Mouse (Mus musculus): Measurements from ENCODE around the gene Pmpca.
A peak's percentile ranks its signal among the peaks of the same experiment; 100 is the strongest.
"Not testable (repeated sequence)": the region's sequence is repeated elsewhere in the genome, so short reads cannot be mapped to it uniquely, and the experiment has no call there.

Gene Pmpca

DNA sequence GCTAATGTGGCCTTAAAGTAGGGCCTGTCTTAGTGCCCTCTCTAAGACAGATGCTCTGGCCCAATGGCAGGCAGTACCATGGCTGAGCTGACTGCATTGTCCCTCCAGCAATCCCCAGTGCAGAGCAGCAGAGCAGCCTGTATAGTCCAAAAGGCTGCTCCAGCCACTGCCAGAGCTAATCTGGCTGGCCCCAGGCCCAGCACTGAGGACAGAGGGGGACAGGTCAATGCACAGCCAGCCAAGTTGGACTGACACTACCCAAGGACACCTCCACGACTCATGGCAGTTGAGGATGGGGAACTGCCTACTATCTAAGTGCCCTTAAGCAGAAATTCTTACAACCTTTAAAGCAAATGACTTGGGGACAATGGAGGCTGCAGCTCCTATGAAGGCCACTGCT is 20.6 kb upstream of the Pmpca start:
- no peak for DNase-seq (ENCODE audit: low read depth in 1 of 2, low spot score in 2 of 2)

DNA sequence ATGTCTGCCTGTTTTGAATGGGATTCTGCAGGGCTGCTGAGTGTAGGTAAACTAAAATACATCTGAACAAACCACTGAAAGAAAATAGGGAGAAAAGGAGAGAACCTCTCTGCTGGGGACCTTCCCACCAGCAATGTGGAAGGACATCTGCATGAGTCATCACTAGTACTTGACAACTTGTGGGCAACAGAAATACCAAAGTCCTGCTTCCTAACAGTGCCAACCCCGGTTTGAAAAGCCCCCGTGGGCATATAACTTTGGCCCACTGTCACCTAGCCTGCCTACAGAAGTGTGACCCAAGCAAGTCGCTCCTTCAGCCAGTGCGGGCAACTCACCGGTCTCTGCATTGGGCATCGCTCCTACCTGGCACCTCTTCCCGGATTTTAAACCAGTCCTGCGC is 16.7 kb upstream of the Pmpca start:
- DNase-seq (ENCODE audit: low read depth in 1 of 2, low spot score in 2 of 2): no peak

DNA sequence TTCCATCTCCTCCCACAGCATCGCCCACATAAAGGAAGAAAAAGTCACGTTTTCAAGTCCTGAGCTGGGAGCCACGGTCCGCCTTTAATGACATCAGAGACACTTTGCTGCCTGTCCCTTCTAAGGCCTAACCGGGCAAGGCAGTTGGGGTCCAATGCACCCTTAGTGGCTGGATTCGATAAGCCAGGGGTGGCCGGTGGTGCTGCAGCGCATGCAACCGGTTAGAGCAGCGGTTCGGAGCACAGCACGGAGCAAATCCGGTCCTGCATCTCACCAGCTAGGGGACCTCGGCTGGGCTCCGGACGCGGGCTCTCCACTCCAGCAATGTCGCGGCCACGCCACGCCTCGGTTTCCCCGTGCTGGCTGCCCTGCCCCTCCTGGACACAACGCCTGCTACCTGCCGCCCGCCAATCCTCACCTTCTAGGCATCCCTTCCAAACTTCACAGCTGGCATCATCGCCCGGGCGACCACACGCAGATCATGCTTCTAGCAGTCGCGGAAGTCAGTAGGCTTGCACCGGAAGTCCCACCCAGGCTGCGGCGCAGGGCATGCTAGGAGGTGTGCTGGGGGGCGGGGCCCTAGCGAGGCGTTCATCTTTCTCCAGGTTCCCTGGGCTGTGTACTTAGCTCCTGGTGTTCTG is 8.9 kb upstream of the Pmpca start, which contains the start of gene Snapc4:
Gene Snapc4 (minus strand): TSS at position 523 of the 641 bp plus-strand sequence.
- DNase-seq (ENCODE audit: low read depth in 1 of 2, low spot score in 2 of 2): peak in 1 of 2 experiments; percentile 50

DNA sequence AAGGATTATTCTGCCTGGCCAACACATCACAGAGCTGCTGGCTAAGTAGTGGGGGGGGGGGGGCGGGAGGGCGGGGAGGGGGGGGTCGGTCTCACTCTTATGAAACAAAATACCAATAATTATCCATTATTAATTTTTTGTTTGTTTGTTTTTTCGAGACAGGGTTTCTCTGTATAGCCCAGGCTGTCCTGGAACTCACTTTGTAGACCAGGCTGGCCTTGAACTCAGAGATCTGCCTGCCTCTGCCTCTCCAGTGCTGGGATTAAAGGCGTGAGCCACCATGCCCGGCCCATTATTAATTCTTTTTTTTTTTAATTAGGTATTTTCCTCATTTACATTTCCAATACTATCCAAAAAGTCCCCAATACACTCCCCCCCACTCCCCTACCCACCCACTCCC is 8.3 kb upstream of the Pmpca start:
- not testable (repeated sequence) for DNase-seq (ENCODE audit: low read depth in 1 of 2, low spot score in 2 of 2)

DNA sequence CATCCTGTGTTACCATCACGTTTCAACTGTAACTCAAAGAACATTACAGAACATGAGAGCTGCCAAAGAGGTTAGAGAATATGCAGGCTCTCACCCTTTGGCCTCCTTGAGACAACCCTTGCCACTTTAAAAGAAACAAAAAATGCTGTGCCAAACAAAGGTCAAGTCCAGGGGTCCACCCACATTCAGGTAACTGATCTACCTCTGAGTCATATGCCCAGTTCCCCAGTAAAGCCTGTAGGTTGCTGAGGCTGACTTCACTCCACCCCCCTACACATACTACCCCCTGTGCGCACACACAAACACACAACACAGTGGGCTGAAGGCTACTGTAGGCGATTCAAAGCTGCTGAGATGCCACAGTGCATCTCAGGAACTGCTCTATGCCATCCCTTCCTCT is 1.4 kb upstream of the Pmpca start:
- no peak for DNase-seq (ENCODE audit: low read depth in 1 of 2, low spot score in 2 of 2)

DNA sequence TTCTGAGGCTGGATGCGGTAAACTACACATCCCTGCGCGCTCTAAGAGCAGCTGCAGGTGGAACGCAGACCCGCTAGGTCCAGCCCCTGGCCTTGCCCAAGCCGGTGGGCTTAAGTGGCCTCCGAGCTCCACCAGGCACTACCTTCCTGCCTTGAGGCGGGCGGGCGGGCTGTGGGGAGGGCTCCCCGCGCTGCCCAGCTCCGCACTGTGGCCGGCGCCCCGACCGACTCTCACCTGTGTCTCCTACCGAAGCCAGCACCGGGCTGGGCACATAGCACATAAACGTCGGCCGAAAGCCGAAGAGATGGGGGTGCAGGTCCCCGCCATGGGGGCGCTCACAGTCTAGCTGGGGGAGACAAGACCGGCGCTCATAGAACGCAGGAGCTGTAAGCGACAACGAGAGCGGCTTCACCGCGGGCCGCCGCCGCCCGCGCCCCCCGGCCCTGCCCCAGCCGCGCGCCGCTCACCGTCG is 421 bp upstream of the Pmpca start:
- no peak for DNase-seq (ENCODE audit: low read depth in 1 of 2, low spot score in 2 of 2)

DNA sequence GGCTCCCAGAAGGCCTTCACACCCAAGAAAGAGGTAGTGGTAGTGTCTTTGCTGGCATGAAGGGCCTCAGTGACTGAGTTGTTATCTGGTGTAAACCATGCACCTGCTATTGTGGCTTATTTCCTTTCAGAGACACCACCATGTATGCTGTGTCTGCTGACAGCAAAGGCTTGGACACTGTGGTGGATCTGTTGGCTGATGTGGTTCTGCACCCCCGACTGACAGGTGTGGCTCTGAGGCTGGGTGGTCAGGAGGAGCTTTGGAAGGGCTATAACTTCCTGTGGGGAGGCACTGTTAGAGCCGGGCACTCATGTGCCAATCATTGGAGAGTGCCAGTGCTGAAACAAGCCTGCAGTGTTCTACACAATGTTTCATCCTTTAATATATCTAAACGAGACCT is 1.8 kb downstream of the Pmpca start:
- DNase-seq (ENCODE audit: low read depth in 1 of 2, low spot score in 2 of 2): no peak

DNA sequence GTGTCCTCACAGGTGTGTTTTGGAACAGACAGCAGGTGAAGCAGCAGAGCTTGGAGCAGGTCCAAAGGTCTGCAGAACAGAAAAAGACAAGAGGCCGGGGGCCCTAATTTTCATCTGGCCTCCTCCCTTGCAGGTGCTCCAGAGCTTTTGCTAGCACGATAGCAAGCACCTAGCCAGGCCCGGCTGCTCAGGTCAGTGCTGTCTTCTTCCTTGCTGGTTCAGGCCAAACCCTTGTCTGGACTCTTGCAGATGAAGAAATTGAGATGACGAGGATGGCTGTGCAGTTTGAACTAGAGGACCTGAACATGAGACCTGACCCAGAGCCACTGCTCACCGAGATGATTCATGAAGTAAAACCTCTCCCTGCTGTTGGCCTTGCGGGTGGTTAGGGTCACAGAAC is 2.5 kb downstream of the Pmpca start:
- DNase-seq (ENCODE audit: low read depth in 1 of 2, low spot score in 2 of 2): no peak

DNA sequence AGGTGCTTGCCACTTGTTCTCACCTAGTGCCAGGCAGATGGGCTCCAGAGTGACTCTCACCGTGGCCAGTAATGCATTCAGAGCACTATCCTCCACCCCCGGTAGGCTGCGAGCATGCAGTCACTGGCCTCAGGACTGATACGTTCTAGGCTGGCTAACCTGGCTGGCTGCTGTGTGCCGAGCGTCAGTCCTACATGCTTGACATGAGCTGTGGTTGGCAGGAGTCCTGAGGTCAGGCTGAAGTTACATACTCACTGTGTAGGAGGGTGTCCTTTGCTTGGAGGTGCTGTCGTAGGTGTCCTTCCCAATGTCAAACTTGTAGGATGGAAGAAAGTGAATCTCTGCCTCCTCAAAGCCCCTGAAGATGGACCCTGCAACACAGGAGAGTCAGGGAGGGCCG is 9.8 kb downstream of the Pmpca start:
- no peak for DNase-seq (ENCODE audit: low read depth in 1 of 2, low spot score in 2 of 2)

DNA sequence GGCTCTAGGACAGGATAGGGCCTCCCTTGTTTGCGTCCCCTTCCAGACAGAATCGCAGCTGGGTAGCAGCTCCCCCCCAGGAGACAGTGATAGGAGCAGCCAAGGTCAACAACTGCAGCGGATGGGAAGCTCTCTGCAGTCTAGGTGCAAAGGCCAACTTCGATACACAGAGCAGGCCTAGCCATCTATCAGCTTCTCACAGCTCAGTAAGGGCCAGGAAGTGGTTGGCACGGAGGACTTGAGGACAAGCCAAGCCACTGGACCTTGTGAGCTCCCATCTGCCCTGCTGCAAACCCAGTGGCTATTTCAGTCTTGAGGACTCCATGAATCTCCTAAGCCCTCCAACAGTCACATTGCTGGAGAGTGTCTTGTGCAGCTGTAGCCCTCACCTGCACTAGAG is 10.5 kb downstream of the Pmpca start:
- no peak for DNase-seq (ENCODE audit: low read depth in 1 of 2, low spot score in 2 of 2)

DNA sequence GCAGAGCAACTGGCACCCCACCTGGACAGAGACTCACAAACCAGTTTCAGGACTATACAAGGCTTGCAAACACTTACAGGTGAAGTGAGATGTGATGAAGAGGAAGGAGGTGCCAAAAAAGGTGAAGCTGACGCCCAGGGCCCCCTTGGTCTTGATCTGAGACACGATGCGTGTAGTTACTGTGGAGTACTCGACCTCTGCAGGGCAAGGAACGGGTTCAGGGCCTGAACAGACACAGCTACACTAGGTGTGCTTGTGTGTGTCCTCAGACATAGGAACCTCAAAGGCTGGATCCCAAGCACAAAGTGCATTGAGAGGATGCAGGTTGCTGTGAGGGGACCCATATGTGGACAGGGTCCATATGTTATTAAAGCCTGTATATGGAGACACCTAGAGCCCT is 11.2 kb downstream of the Pmpca start:
- DNase-seq (ENCODE audit: low read depth in 1 of 2, low spot score in 2 of 2): no peak

DNA sequence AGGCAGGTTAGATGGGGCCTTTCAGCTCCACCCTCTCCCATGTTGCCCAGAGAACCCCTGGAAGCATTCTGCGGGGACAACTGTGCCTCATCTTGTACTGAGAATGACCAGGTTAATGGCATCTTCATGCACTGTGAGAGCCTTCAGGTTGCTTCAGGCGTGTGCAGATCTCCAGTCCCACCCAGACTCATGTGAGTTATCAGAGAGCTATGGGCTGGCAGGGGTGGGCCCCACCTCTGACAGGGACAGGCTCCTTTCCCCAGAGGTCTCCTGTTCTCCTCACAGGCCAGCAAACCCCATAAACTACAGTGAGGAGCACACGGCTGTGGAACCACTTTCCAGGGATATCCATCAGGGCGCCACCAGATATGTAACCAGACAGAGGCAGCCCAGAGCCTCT is 11.9 kb downstream of the Pmpca start:
- no peak for DNase-seq (ENCODE audit: low read depth in 1 of 2, low spot score in 2 of 2)

DNA sequence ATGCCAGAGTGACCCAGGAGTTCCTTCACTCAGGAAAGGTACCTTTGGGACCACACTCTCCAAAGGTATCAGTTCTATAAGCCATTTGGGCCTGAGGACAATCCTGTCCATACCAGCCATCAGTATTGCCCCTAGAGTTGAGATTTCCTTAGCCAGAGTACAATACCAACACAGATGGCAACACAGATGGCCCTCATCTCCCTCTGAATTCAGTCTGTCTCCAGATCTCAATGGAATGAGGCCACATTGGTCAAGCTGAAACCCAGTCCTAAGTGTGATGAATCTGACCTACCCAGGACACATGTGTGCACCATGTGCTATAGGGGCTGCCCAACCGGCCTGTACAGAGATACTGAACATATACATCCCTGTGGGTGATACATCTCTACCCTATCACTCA is 13.1 kb downstream of the Pmpca start:
- DNase-seq (ENCODE audit: low read depth in 1 of 2, low spot score in 2 of 2): no peak

DNA sequence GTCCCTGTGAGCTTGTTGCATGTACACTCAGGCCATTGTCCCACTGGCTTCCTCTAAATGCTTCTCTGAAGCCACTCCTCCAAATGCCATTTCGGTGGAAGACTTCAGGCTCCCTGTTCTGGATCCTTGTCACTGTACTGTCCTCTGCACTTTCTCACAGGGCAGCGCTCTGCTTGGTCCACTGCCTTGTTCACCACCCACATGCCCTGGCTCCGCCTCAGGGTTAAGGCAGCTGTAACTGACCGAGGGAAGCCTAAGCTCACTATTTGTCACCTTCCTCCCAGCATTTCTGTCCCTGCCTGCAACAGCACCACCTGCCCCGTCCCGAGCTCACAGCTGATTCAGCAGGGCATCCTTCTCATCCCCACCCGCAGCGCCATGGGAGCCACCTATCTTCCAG is 14.2 kb downstream of the Pmpca start:
- no peak for DNase-seq (ENCODE audit: low read depth in 1 of 2, low spot score in 2 of 2)

DNA sequence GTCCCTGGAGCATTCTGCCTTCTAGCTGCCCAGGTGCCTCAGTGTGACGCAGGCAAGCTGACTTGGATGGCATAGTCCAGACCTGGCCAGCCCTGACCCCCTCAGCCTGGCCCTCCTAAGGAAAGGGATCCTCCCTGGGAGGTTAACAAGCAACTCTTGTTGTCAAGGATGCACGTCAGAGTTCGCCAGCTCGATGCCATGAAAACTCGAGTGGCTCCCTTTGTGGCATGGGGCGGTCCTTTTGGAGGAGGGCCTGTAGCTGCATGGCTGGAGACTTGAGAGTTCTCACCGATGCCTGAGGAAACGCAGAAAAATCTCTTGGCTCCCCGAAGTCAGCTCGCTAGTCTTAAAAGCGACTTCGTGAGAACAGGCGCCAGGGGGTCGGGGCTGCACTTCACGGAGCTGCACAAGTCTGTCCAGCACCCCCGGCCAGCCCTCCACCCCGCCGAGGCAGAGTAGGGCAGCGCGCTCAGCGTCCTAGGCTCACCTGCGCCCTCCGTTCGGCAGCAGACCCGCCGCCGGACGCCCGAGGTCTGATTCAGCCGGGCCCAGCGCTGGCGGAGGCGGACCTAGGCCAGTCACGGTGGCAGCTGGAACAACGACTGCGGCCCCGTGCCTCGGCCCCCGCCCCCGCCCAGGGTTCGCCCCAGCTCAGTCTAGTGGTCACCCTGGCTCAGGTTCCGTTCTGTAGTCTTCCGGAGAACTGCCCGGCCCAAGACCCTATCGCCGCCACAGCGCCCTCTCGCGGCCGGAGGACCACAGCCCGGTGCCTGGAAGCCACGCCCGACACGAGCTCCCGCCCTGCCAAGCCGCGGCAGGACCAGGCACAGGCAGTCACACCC is 19.6 kb downstream of the Pmpca start, which contains the start of gene Inpp5e:
Gene Inpp5e (minus strand): TSS at position 689 of the 842 bp plus-strand sequence.
- peak; percentile 90 to 97 for DNase-seq (ENCODE audit: low read depth in 1 of 2, low spot score in 2 of 2)

DNA sequence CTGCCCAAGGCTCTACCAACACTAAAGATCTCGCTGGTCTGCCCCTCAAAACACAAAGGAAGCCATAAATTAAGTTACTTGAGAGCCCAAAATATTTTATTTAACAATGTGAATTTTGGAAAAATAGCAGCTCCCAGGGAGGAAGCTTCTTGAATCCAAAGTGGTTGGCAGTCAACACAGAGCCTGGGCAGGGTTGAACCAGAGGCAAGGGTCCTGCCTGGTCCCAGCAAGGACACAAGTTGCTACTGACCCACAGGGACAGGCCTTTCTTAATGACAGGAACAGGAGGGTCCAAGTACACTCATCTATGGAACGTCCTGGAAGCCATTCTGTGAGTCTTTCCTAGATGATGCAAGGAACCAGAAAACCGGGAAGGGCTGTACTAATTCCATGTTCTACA is 20.2 kb downstream of the Pmpca start:
- DNase-seq (ENCODE audit: low read depth in 1 of 2, low spot score in 2 of 2): no peak

DNA sequence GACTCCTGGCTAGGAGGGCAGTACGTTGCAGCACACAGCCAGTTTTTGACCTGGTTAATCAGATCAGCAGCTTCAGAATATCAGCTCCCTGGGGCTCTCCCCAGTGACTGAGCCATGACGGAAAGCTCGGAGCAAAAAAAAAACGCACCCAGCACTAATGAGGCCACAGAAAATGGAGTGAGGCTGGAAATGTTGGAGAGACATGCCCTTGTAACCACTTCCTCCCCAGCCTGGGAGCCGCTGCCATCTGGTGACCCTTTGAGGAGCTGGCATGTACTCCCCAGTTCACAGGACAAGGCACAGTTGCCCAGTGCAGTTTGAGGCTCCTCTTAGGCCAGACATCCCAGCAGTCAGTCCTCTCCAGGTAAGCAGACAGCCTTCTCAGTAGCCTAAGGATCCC is 21.0 kb downstream of the Pmpca start:
- no peak for DNase-seq (ENCODE audit: low read depth in 1 of 2, low spot score in 2 of 2)

DNA sequence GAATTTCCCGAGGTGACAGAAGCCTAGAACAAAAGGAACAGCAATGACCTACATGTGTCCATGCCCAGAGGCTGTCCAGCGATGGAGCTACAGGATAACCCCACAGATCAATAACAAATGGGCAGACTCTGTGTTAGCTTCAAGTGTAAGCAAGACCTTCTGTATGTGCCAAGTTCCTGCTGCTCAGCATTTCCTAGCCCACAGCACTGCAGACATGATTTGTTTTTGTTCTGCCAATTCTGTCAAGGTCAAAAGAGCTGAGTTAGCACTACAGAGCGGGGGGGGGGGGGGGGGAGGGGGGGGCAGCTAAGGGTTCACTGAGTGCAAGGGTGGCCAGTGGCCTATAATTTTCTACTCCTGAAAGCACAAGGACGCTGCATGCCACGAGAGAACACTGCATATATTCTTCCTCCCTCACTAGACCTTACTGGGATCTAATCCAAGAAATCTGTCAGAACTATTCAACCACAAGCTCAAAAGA is 21.8 kb downstream of the Pmpca start:
- no peak for DNase-seq (ENCODE audit: low read depth in 1 of 2, low spot score in 2 of 2)

DNA sequence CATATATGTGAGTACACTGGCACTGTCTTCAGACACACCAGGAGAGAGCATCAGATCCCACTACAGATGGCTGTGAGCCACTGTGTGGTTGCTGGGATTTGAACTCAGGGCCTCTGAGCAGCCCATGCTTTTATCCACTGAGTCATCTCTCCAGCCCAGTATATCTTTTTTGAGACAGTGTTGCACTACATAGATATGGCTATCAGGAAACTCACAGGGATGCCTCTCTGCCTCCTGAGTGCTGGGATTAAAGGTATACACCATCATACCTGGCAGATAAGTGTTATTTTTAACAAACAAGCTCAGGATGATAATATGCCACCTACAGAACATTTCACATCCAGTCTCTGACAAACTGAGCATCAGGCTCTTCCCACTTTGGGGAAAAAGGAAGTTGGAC is 27.9 kb downstream of the Pmpca start:
- DNase-seq (ENCODE audit: low read depth in 1 of 2, low spot score in 2 of 2): no peak

DNA sequence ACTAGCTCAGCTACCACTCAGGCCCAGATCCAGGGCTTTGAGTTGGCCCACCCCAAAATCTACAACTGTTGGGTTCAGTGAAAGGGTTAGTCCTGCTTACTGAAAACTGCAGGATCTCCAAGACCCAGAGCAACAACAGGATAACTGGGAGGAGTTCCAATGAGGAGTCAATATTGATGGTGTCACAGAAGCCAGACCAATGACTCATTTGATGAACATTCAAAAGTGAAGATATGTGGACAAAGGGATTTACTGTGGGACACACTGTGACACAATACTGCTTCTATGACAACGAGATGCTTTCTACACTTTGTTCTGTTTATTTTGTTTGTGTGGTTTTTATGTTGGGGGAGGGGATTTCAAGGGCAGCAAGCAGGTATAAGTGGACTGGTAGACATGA is 29.0 kb downstream of the Pmpca start:
- no peak for DNase-seq (ENCODE audit: low read depth in 1 of 2, low spot score in 2 of 2)

DNA sequence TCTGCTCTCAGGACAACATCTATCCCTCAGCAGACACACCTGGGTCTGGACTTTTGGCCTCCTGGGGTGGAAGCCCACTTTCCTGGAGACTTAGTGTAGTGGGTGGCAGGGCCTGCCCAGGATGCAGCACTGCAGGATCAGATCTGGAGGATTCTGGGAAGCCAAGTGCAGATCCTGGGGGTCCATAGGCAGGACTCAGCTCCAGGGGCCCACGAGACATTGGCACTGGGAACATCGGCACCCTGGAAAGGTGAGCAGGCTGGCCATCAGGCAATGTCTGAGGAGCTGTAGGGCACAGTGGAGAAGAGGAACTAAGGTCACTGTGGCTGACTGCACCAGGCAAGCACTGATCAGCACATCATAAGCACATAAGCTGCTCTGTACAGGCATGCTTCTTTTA is 32.8 kb downstream of the Pmpca start:
- no peak for DNase-seq (ENCODE audit: low read depth in 1 of 2, low spot score in 2 of 2)

DNA sequence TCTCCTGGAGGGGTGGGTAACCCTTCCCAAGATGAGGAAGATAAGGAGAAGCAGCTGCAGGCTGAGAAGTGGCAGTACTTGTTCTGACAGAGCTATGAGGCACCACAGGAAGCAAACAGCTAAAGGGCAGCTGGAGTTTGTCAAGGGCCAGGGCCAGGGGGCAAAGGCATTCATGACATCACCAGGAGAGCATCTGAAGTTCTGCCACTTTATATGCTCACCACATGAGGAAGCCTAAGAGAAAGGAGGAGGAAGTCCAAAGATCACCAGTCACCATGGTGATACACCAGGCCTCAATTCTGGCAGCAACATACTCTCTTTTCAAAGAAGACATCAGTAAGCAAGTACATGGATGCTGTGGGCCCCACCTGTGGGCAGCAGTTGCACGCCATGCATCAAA is 33.9 kb downstream of the Pmpca start:
- no peak for DNase-seq (ENCODE audit: low read depth in 1 of 2, low spot score in 2 of 2)
